Mouse (Mus musculus): ENCODE measurements around the gene Cd300ld2. TPM values are rescaled to one million over a fixed set of nuclear protein-coding genes. Genes with fewer than 3 reads are reported as not detected.

Gene Cd300ld2
- polyA plus RNA-seq, 1 experiment = not detected

- no peak overlapping the region for H3K4me3 ChIP-seq
- H3K36me3 ChIP-seq (ENCODE audit: control insufficient read depth, insufficient read depth) = no peaks in the 10 kb centered on the region
- peak overlapping the region; percentile 50 for H3K4me2 ChIP-seq (ENCODE audit: low read depth)
- TF ChIP-seq MAX (IDR thresholded peaks at IDR 0.05; ENCODE audit: low read depth) = no peak
- no peak for TF ChIP-seq CEBPB (IDR thresholded peaks at IDR 0.05; ENCODE audit: insufficient read depth, poor library complexity, severe bottlenecking)
- TF ChIP-seq USF1 (IDR thresholded peaks at IDR 0.05; ENCODE audit: low read depth) = peak; percentile 66
- TF ChIP-seq TCF3 (IDR thresholded peaks at IDR 0.05; ENCODE audit: insufficient read length, low read depth) = no peak
- TF ChIP-seq MYOG (IDR thresholded peaks at IDR 0.05; ENCODE audit: control insufficient read depth in 1 of 3, insufficient read depth in 1 of 3, insufficient read length in 2 of 3, low read depth in 2 of 3) = peak; percentile 11 to 60 (median 26)
- peak in 2 of 3 experiments; percentile 33 to 82 for TF ChIP-seq MYOD1 (IDR thresholded peaks at IDR 0.05; ENCODE audit: control insufficient read depth in 1 of 3, insufficient read length in 2 of 3, low read depth in 2 of 3)
- no peaks in the 10 kb centered on the region for H3K27me3 ChIP-seq (ENCODE audit: control insufficient read depth, insufficient read depth, insufficient read length)
- no peak overlapping the region for H3ac ChIP-seq (ENCODE audit: control insufficient read depth, insufficient read length)
- H3K79me2 ChIP-seq (ENCODE audit: control insufficient read depth, insufficient read depth) = no peaks in the 10 kb centered on the region
Measured at GRCm38 (mm10) chr11:114965182-114965828, 50.7 kb downstream of the Cd300ld2 start.

GRCm38 (mm10) chr11:114960369-114960768, 55.6 kb downstream of the Cd300ld2 start:
- no peaks in the 10 kb centered on the region for H3K27me3 ChIP-seq (ENCODE audit: control insufficient read depth, insufficient read depth, insufficient read length)
- TF ChIP-seq TCF3 (IDR thresholded peaks at IDR 0.05; ENCODE audit: insufficient read length, low read depth) (no peak), CEBPB (IDR thresholded peaks at IDR 0.05; ENCODE audit: insufficient read depth, poor library complexity, severe bottlenecking) (no peak)
- no peaks in the 10 kb centered on the region for H3K79me2 ChIP-seq (ENCODE audit: control insufficient read depth, insufficient read depth)
- no peak overlapping the region for H3K4me3 ChIP-seq
- no peak overlapping the region for H3K4me2 ChIP-seq (ENCODE audit: low read depth)
- no peaks in the 10 kb centered on the region for H3K36me3 ChIP-seq (ENCODE audit: control insufficient read depth, insufficient read depth)
- H3ac ChIP-seq (ENCODE audit: control insufficient read depth, insufficient read length) = no peak overlapping the region

Other genes with a start within 250 kb of the Cd300ld2 start
- 34.0 TPM for gene Btbd17, start 220.2 kb downstream of the Cd300ld2 start, polyA plus RNA-seq (2012; fragmentation: generic; extraction: Trizol)
- 0.07 TPM for gene Gpr142, start 217.3 kb downstream of the Cd300ld2 start, polyA plus RNA-seq (2012; fragmentation: generic; extraction: Trizol)
- 172 TPM for gene Gprc5c, start 165.0 kb downstream of the Cd300ld2 start, polyA plus RNA-seq (2012; fragmentation: generic; extraction: Trizol)
- gene Cd300a, start 126.2 kb downstream of the Cd300ld2 start, polyA plus RNA-seq (2012; fragmentation: generic; extraction: Trizol) = 0.40 TPM
- 0.11 TPM for gene Cd300lb, start 81.8 kb downstream of the Cd300ld2 start, polyA plus RNA-seq (2012; fragmentation: generic; extraction: Trizol)
- not detected for gene Cd300c, start 47.0 kb downstream of the Cd300ld2 start, polyA plus RNA-seq (2012; fragmentation: generic; extraction: Trizol)
- not detected for gene Cd300ld, start 26.3 kb downstream of the Cd300ld2 start, polyA plus RNA-seq (2012; fragmentation: generic; extraction: Trizol)
- not detected for gene Cd300c2, start 14.3 kb downstream of the Cd300ld2 start, polyA plus RNA-seq (2012; fragmentation: generic; extraction: Trizol)
- gene Cd300ld4, start 10.8 kb upstream of the Cd300ld2 start, polyA plus RNA-seq (2012; fragmentation: generic; extraction: Trizol) = not detected
- 0.16 TPM for gene Cd300ld5, start 21.6 kb upstream of the Cd300ld2 start, polyA plus RNA-seq (2012; fragmentation: generic; extraction: Trizol)
- gene Cd300ld3, start 32.2 kb upstream of the Cd300ld2 start, polyA plus RNA-seq (2012; fragmentation: generic; extraction: Trizol) = not detected
- gene Cd300e, start 46.0 kb upstream of the Cd300ld2 start, polyA plus RNA-seq (2012; fragmentation: generic; extraction: Trizol) = not detected
- 0.02 TPM for gene Rab37, start 75.2 kb upstream of the Cd300ld2 start, polyA plus RNA-seq (2012; fragmentation: generic; extraction: Trizol)
- gene Cd300lf, start 117.8 kb upstream of the Cd300ld2 start, polyA plus RNA-seq (2012; fragmentation: generic; extraction: Trizol) = not detected
- 16.1 TPM for gene Slc9a3r1, start 147.1 kb upstream of the Cd300ld2 start, polyA plus RNA-seq (2012; fragmentation: generic; extraction: Trizol)
- 15.5 TPM for gene Tmem104, start 171.3 kb upstream of the Cd300ld2 start, polyA plus RNA-seq (2012; fragmentation: generic; extraction: Trizol)
- 22.6 TPM for gene Nat9, start 171.7 kb upstream of the Cd300ld2 start, polyA plus RNA-seq (2012; fragmentation: generic; extraction: Trizol)

Measured in myocyte (in vitro differentiated cells).